Mouse (Mus musculus): ENCODE data around the gene Rpl22l1. TPM values are rescaled to one million over a fixed set of nuclear protein-coding genes. Genes with fewer than 3 reads are reported as not detected.
"Not testable (repeated sequence)": the region's sequence is repeated elsewhere in the genome, so short reads cannot be mapped to it uniquely, and the experiment has no call there.

Rpl22l1 gene
- total RNA-seq, 2 experiments from 2014 or later = 101 to 115 TPM

DNA sequence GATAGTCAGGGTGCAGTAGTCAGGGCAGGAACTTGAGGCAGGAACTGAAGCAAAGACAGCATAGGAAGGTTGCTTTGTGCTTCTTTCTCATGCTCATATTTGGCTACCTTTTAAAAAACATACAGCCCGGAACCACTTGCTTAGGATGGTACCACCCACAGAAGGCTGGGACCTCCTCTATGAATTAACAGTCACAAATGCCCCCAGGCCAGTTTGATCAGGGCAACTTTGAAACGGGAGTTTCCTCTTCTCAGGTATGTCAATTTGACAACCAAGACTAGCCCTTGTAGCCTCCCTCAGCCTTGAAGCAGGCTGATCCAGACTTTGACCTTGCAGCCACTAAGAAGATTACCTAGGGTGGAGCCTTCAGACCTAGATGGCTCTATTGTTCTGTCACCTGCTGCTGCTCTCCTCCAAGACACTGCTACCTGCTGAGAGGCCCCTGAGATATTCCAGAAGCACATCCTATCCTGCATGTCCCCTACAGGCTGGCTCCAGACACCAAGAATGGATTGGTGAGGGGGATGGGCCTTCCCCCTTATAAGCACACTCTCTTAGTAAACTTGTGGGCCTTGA lies 31.6 kb downstream of the Rpl22l1 start:
- DNase-seq (ENCODE audit: low spot score) = no peak

DNA sequence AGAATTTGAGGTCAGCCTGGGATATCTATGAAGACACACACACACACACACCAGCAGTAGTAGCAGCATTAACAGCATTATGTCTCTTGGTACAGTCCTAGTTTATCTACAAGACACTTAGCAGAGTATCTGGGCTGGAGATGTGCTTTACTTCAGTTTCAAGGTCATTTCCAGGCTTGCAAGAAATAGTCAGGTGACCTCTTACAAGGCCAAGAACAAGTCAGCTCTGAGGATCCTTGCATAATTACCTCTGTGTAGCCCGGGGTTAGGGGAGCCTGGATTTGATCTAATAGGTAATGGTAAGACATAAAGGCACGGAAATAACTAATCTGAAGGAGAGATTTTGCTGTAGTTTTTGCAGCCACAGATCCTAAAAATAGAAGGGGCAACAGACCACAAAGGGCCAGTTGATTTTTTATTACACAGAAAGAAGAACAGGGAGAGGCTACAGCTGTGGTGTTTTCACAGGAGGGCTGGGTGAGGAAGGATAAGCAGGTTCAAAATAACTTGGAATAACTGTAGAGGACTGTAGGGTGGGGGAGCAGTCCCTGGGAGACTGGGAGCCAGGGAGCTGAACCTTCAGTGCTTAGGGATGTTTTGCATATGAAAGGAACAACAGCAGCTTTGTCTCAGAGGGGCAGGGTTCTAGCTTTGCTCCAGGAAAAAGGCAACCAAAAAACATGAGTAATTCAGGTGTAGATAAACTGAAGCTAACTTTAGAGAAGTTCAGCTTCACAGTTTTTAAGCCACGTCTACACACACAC lies 36.8 kb downstream of the Rpl22l1 start:
- no peak for DNase-seq (ENCODE audit: low spot score)

DNA sequence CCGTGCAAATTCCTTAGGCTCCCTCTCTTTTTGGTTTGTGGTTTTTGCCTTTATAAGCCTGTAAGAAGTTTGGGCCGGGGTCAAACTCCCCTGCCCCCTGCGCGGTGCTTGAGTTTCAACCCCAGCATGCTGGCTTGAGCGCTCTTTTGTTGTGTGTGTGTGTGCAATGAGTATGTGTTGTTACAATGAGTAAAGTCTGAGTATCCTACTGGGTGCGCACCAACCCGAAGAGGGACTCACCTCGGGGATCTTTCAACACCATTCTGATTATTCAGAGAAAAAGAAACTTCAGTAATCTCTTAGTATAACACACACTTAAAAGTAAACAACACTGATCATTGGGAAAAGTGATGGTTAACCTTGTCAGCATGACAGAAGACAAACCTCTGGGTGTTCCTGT lies 38.0 kb downstream of the Rpl22l1 start:
- DNase-seq (ENCODE audit: low spot score) = no peak

DNA sequence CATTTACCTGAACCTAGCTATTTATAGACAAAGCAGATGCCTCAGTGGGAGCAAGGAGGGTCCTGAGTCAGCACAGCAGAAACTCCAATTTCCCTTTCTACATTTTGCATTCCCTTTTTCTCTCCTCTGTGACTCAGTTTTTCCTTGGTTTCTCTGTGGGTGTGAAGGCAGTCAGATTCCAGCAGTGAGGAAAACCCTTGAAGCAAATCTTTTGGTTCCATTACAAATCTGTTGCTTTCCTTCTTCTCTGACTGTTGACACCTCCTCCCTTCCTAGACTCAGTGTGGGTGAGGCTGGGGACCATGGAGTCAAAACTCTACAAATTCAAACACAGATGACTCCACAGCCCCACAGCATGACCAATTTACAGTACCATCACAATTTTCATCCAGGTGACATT lies 41.9 kb downstream of the Rpl22l1 start:
- no peak for DNase-seq (ENCODE audit: low spot score)

DNA sequence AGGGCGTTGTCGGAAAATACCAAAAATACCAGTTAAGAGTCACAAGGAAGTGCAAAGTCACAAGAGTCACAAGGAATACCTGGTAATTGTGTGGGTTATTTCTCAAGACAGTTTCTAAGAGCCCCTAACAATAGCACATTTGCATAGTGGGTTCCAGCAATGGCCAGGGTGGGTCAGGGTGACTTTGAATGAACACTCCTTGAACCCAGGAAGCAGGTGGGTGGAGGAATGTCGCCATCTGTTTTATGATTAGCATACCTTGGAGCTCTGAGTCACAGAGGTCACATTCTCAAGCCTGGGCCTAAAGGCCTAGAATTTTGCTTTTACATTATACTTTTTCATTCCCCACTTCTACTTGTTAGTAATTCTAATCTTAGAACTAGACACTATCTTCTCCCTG lies 46.9 kb downstream of the Rpl22l1 start:
- not testable (repeated sequence) for DNase-seq (ENCODE audit: low spot score)

Other genes starting within 250 kb of the Rpl22l1 start
- under 1 TPM in 1 of 2 experiments, not detected in 1; 0.12 TPM for gene Slc2a2, start 107.5 kb upstream of the Rpl22l1 start, total RNA-seq (2021)
- gene Eif5a2, start 24.2 kb upstream of the Rpl22l1 start, total RNA-seq (2021) = under 1 TPM; 0.46 to 0.52 TPM
- not detected for gene Gm1527, start 87.2 kb downstream of the Rpl22l1 start, total RNA-seq (2021)

Data from gastrocnemius, adult 18-20 months (tissue).